Mouse (Mus musculus) embryo, embryonic 9.5 days (tissue): ENCODE results near the gene Sirt7.
"Not testable (repeated sequence)": the region's sequence is repeated elsewhere in the genome, so short reads cannot be mapped to it uniquely, and the experiment has no call there.

Experiments
- DNase-seq: peaks from one replicate; pipeline ENCODE4 v3.0.0-alpha.2; 2017; ENCODE audit errors: extremely low spot score

Gene Sirt7

DNA sequence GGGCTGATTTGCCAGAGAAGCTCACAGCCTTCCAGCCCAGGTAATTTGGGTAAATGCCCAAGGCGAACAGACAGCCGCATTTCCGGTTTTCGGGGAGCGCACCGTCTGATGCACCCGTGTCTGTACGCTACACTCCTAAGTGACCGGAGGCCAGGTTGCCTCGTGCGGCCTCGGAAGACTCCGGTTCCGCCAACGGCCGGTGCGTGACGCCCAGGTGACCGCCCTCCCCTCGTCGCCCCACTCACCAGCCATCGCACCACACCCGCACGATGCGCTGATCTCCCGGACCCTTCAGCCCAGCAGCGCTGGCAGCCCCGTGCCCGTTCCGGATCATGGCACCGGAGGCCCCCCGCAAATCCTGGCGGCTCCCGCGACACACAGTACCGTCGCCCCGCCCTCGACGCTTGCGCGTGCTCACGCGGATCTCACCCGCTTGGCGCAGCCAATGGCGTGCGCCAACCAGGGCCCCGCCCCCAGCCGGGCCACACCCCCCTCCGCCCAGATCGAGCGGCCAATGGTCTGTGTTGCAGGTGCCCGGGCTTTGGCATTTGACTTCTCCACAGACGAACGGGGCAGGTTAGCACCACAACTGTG, 7.4 kb downstream of the Sirt7 start, which contains the start of gene Pcyt2:
TSS of gene Pcyt2 (minus strand) at position 418 of the 594 bp plus-strand sequence.
- peak; percentile 90 for DNase-seq

DNA sequence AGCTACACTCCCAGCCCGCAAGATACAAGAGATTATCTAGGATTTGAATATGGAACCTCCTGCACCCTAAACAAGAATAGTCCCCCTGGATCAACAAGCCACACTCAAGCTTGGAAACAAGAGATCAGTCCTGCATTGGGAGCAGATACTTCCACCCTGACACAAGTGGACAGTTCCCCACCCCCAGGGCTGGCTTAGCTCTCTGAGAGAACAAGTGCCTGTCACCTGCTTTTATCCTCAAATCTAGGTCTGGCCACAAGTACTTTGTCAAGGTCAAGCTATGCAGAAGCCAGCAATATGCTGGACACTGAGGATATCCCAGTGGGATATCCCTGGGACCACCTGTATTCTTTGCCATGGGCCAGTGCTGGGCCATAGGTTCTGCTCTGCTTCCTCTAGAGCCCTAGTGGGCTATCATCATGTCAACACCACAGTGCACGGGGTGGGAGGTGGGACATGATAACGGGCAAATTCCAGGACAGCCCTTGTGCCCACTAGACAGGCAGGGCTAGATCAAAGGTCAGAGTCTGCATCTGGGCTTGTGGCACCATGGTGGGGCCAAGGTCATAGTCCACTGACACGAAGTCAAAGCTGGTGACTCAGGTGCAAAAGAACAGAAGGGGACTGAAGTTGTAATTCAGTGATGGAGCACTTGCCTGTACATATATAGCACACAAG, 8.3 kb downstream of the Sirt7 start:
- no peak for DNase-seq

DNA sequence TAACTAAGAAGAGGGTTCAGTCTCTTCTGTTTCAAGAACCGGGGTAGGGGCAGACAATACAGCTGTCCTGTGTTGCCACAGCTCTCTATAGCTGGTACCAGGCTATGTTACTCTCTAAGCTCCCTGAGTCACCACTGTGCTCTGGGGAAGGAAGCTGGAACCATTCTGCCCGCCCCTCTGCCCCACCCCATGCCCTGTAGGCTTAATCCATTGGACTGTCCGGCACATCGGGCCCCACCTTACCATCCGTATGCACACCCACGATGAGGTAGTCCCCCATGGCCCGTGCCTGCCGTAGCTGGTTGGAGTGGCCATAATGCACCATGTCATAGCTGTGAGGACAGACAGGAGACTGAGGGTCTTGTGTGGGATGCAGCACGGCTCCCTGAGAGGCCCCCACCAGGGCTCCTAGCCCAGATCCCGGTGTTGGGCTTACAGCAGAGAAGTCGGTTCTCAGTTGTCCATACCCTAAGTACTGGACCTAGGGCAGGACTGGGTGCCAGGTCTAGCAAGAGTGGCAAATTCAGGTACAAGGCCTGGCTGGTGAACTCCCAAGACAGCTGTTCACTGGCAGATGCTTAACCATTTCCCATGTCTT, 9.3 kb downstream of the Sirt7 start:
- DNase-seq, result no peak

DNA sequence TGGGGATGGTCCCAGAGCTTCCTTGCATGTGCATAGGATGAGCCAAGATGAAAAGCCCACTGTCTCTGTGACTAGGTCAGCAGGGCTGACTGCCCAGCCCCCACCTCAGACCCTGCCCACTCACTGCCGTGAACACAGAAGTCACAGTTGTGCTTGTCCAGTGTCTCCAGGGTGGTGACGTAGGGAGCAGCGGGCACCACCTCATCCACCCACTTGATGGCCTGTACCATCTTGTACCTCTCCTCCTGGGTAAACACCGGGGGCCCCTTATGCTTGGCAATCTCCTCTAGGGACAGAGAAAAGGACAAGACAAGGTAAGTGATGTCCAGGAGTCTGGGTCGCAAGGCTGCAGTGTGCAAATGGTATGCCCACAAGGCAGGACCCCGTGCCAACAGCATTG, 9.9 kb downstream of the Sirt7 start:
- DNase-seq, result no peak

DNA sequence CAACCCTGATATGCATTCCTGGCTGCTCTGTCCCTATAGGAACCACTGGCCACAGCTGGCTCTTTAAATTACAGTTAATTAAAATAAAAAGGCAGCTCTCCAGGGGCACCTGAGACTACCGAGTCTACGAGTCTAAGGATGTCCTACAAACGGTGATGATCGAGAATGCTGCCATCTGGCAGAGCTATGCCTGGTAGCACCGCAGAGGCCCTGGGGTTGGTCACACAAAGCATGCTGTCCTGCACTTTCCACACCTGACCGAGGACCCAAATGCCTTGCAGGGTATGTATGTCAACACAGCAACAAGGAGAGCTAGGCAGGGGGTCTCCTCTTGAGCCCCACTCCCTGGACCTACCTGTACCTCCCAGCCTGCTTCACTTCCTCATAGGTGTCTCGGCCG, 11.1 kb downstream of the Sirt7 start:
- no peak for DNase-seq

DNA sequence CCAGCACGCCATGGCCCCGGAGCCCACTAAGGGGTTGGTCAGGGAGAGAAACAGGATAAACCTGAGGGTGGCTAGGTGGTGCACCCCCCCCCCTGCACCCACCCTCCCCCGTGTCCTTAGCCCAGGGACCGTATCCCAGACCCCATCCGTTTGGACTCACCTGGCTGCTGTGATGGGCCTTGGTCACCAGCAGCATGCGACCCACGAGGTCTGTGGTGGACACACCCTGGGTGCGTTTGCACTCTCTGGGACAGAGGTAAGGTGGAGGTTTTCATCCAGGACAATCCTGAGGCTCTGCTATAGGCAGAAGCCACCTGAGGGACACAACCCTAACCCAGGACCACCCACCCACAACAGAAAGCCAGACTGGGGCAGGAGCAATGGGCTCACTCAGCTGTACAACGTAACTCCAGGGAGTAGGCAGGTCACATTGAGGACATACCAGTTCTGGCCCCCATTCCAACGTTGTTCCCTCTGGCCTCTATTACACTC, 11.5 kb downstream of the Sirt7 start:
- no peak for DNase-seq

DNA sequence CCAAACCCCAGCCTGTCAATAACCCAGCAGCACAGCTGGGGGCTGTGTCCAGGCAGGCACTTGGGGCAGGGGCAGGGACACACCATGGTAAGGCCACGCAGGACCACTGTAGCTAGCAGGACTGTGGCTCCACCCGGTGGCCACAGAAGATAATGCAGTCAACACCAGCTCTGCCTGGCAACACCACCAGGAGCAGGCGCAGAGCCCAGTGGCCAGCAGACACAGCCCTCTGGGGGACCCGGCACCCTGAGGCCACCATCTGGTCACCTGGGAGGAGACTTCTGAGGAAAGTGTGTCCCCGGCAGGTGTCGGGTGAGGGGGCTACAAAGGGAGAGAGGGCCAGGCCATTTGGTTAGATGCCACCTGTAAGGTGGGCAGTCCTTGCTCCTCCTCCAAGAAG, 12.3 kb downstream of the Sirt7 start:
- DNase-seq, result peak; percentile 74

DNA sequence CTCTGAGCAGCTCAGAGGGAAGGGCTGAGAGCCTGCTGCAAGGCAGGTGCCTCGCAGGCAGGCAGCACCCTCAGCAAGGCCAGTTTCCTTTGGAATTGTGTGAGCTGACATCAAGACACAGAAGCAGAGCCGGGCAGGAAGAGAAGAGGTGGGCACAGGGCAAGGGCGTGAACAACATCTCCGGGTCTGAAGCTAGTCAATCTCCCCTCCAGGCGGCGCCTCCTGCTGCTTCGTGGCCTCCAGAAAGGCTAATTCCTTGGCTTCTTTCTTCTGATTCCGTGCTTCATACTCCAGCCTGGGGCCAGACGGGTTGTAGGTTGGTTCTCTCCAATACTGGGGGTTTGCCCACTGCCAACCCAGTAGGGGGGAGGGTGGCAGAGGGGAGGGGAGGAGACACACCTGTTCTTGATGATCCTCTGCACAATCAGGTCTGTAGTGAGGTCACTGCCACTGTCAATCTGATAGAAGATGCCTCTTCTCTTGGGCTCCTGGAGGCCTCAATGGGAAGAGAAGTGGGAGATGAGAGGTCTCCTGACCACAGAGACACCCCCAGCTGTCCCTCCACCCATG, 14.5 kb downstream of the Sirt7 start:
- no peak for DNase-seq

DNA sequence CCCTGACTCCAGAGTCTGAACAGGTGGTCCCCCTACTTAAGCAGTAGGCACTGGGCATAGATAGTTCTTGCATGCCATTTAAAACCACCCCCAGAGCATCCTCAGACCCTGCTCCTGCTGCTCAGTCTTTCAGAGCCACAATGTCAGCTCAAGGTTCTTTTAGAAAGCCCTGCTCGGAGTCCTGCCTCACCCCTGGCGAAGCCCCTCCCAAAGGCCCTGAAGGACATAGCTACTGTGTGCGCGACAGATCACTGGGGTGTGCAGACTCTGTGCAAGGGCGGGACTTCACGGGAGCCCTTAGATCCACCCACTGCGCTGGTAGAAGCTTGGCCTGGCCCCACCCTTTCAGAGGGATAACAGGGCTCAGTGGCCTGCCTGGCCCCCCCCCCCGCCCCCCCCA, 15.8 kb downstream of the Sirt7 start:
- no peak for DNase-seq

DNA sequence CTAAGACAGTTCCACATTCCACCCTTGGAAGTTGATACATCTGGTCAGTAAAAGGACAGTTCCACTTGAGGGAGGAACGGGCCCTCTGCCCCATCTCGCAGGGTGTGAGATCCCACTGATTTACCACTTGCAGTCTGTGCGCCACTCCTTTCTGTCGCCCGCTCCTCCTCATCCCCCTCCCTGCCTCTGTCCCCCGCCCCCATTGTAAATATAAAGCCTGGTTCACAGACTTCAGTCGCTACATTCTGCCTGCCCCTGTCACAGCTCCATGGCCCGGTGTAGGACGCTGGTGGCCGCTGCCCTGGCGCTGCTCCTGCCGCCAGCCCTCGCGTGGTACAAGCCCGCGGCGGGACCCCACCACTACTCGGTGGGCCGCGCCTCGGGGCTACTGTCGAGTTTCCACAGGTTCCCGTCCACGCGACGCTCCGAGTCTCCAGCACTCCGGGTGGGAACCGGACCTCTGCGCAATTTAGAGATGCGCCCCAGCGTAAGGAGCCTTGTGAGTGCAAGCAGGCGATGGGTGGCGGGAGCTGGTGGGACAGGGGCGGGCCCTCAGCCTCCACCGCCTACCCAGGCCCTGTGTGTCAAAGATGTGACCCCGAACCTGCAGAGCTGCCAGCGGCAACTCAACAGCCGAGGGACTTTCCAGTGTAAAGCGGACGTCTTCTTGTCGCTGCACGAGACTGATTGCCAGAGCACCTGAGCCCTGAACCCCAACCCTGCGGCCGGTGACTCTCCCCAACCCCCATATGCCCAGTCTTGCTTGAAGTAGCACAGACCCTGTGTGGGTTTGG, 16.6 kb downstream of the Sirt7 start, which contains the start of gene Npb:
TSS of gene Npb (plus strand) at position 237 of the 794 bp plus-strand sequence.
- no peak for DNase-seq

DNA sequence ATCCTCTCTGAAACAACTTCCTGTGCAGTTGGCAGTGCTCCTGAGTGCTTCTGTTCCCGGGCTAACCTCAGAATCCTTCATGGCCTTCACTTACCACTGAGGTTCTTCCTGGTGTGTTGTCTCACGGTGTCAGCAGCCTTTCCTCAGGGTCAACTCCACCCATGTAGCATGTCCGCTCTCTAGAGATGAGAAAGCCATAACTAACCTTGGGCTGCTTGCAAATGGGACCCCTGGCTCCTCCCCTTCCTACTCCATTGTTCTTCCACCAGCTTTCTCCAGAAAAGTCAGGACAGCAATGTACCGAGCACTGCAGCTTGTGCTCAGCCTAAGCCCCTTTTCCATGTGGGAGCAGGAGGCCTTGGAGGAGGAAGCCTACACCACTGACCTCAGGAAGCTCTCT, 18.3 kb downstream of the Sirt7 start:
- DNase-seq, result no peak

DNA sequence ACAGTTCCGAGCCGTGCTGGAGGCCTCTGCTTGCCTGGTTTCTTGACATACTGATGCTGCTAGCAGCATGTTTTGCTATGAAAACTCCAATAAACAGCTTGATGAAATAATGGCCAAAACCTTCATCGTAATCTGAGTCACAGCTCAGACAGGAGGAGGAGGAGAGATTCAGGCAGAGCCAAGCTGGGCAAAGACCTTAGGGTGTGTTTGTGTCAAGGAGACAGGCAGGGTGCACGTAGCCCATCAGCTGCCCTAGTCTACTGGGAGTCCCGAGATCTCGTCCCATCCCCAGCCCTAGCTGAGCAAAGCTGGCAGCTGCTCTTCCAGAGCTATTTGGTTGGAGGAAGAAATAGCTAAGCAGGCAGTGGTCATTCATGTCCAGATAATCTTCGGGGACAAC, 19.4 kb downstream of the Sirt7 start:
- no peak for DNase-seq

DNA sequence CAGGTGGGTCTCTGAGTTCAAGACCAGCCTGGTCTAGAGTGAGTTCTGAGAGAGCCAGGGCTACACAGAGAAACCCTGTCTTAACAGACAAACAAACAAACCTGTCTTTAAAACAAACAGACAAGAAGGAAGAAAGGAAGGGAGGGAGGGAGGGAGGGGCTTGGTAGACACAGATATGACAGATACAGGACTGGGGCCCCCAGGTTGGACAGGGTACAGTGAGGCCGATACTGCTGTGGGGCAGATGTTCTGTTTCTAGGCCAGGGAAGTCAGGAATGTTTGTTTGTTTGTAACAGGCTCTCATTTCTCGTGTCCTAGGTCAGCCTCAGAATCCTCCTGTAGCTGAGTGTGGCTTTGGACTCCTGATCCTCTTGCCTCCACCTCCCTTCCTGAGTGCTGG, 21.5 kb downstream of the Sirt7 start:
- DNase-seq, result no peak

DNA sequence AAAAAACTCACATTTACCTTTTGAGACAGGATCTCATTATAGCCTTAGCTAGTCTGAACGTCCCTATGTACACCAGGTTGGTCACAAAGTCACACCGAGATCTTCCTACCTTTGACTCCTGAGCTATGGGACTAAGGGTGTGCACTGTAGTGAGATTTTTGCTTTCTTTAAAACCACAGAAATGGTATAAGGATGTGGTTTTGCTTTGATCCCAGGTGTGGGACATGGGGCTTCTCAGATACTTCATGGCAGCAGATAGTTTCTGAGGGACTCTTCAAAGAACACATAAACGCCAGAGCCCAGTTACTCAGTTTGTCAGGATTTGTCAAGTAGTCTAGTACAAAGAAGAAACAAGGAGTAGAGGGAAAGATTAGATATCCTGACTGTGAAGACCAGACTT, 24.3 kb downstream of the Sirt7 start:
- no peak for DNase-seq

DNA sequence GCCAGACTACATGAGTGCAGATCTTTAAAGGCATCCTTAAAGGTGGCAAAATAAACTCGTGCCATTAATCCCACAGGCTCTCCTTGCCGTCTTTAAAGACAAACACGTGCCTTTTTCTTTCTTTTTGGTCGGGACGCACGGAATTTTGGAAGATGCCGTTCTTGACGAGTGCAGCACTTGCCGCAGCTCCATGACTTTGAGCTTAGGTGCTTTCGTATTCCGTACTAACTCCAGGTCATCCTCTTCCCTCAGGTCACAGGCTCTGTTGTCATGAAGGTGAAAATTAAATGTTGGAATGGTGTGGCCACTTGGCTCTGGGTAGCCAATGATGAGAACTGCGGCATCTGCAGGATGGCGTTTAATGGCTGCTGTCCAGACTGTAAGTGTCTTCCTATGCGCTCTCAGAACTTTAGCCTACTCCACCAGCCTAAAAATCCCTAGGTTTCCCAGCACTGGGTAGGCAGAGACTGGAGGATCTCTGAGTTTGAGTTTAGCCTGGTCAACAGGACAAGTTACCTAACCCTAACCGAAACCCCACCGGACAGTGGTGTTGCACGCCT, 26.0 kb downstream of the Sirt7 start:
- DNase-seq, result peak; percentile 12

DNA sequence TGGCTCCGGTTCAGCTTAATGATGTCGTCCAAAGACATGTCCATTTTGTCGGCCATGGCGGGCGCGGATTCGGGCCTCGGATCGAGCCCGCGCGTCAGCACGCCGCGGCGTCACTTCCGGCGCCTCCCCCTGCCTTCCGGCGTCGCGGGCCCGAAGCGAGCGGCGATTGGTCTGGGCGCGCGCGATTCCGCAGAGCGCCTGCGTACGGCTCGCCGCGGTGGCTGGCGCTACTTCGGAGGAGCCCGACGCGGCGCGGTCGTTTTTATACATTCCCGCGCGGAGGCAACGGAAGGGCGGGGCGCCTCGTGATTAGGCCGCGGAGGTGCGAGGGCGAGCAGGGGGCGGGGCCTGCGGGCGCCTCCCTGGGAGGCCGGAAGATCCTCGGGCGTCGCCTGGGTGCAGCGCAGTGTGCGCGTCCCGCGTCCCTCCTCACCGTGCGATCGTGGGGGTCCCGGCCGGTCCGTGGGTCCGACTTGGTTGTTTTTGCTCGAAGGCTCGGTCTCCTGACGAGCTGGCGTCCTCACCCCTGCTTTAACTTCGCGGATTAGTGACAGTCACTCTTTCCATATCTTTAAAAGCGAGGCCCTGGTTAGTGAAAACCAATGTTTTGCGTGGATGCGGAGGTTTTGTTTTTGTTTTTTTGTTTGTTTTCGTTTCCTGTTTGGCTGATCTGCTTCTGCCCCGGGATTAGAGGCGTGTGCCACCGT, 26.6 kb downstream of the Sirt7 start, which contains the start of the genes Alyref and Anapc11:
TSS of gene Alyref (minus strand) at position 83 of the 707 bp plus-strand sequence.
TSS of gene Anapc11 (plus strand) at position 139 of the 707 bp plus-strand sequence.
- DNase-seq, result peak; percentile 93

DNA sequence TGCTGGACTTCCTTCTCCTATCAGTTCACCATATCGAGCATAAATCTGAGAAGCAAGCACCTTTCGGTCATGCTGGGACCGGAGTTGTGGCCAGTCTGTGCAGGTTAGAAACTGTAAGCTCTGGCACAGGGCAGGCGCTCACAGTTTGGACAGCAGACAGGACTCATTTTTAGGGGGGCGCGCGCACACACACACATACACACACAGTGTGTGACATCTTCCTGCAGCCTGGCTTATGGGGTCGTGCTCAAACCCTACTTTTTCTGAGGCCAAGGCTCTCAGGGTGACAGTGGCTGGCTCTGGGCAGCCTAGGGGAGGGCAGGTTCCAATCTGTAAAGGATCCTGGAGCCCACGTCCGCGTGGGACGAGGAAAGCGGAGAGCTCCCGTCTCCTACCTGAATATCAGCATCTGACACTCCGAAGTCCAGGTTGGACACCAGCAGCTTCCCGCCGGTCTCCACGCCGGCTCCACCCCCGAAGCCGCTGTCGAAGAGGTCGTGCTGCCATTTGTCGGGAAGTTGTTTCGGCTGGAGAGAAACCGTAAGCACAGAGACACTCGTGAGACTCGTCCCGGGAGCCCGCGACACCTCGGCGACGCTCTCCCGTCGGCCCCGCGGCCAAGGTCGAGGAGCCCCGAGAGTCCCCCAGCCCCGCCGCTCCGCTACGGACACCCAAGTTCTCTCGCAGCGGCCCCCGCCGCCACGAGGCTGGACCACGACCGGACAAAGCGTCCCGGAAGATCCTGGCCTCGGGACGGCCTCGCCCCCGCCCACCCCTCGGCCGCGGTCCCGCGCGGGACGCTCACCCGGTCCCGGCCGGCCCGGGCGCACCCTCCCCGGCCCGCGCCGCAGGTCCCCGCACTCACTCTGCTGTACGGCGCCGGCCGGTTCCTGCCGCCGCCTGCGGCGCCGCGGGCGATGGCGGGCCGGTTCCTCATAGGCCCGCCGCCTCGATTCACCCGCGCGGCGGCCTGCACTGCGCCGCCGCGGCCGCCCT, 27.5 kb downstream of the Sirt7 start:
- peak; percentile 34 for DNase-seq

DNA sequence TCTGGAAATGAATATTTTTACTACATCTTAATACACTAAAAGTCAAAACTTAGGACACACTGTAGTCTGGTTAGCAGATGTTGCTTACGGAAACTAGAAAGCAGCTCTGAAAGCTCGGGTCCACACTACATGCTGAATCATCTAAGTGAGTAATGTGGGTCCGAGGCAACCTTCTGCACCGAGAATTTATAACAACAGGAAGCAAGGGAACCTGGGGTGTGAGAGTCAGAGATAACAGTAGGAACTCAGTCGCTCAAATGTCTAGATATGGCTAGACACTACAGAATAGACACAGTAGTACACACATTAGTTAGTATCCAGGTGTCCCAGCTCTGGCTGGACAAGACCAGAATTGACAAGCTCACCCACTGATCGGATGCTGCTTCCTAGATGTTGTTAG, 36.5 kb downstream of the Sirt7 start:
- DNase-seq, result no peak

DNA sequence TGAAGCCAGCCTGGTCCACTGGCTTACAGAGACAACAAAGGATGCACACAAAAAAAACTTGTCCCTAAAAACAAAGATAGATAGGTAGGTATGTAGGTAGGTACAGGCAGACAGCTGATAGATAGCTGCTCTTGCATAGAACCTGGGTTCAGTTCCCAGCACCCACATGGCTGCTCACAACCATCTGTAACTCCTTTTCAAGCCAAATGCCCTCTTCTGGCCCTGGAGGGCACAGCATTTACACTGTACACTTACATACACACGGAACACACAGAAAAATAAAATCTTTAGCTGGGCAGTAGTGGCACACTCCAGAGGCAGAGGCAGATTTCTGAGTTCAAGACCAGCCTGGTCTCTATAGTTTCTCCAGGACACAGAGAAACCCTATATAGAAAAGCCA, 41.1 kb downstream of the Sirt7 start:
- DNase-seq, result no peak

DNA sequence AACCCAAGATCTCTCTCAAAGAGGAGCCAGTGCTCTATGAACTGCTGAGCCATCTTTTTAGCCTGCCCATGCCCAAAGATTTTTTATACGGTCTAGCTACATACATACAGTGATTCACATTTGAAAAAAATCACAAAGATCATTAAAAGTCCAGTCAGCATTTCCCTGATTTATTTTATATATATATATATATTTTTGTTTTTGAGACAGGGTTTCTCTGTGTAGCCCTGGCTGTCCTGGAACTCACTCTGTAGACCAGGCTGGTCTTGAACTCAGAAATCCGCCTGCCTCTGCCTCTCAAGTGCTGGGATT, 42.1 kb downstream of the Sirt7 start:
- not testable (repeated sequence) for DNase-seq
